Mouse (Mus musculus): ENCODE measurements around the gene Gm17026.
"Not testable (repeated sequence)": the region's sequence is repeated elsewhere in the genome, so short reads cannot be mapped to it uniquely, and the experiment has no call there.

The Gm17026 gene

GRCm38 (mm10) chr14:42259948-42260347 is at the start of gene Gm17026:
Gene Gm17026 (minus strand): TSS chr14:42260048.
- DNase-seq: not testable (repeated sequence)

DNA sequence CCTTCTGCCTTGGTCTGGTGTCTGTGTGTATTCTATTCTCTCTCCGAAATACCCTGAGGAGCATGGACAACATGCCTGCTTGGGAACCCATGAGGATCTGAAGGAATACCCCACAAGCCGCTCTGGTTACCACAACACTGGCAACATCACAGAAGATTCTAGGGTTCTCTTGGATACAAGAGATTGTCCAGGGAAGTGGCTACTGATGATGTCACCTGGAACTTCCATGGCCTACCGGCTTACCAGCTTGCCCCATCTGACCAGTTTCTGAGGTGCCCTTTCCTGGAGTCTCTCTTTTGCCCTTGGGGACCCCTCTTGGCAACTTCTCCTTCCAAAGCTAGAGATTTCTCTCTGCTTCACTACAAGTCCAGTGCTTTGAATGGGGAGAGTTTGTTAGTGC is 37.4 kb upstream of the Gm17026 start, which contains the start of gene Gm9611:
Gene Gm9611, minus strand, starts transcription at position 101 of the 400 bp plus-strand sequence.
- DNase-seq: not testable (repeated sequence)

GRCm38 (mm10) chr14:42216766-42217537 is 42.9 kb downstream of the Gm17026 start:
- peak in 1 of 2 experiments; percentile 8 for DNase-seq

All from lung, adult 18-20 months (tissue).